10 mouse cellular contexts compared by ENCODE assay signal in the genomic region with DNA sequence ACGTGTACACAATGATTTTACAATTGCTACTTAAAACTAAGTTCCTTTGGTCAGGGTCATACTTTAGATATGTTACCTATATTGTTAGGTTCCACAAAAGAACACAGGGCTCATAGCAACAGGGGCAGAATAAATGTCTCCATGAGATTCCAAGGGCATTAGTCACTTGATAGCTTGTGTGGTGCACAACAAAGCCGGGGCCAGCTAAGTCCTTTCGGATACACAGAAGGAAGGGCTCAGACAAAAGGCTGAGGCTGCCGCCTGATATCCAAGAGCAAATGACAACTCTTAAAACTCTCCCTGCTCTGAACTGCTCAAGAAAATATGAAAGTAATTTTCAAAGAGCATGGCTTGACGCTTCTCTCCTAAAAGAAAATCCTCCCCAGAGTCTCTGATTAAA.
DNase-seq lines count a peak whose midpoint lies in the region; ATAC-seq and TF ChIP-seq lines count a peak whose summit lies in the region.
"Had no signal": no experiment of that assay in that cellular context is flagged by ENCODE, and none has a peak within 500 bp of the region (broad histone marks: within the 10 kb centered on the region; RNA-seq: fewer than 3 reads in every experiment).

No protein-coding gene starts in this region.

- H3K27ac ChIP-seq in heart, postnatal 0 days (ENCODE audit: low read depth) = no peak overlapping the region
- H3K27ac ChIP-seq in ES-Bruce4 (ENCODE audit: insufficient read depth, low read length) = no peak overlapping the region
- H3K27ac ChIP-seq in forebrain, embryonic 11.5 days (ENCODE audit: low read depth, low read length) = no peak overlapping the region
- H3K27ac ChIP-seq: embryonic facial prominence, embryonic 13.5 days; limb, embryonic 13.5 days had no signal

- no peaks in the 10 kb centered on the region for H3K36me3 ChIP-seq in heart, postnatal 0 days (replicated peaks; ENCODE audit: control insufficient read depth, insufficient read depth, low read length)
- no peaks in the 10 kb centered on the region for H3K36me3 ChIP-seq in ES-Bruce4 (ENCODE audit: control insufficient read depth, insufficient read depth, low read length, poor library complexity, severe bottlenecking)
- H3K36me3 ChIP-seq in forebrain, embryonic 11.5 days (ENCODE audit: control insufficient read depth, insufficient read depth, low read length) = no peaks in the 10 kb centered on the region
- H3K36me3 ChIP-seq: embryonic facial prominence, embryonic 13.5 days; limb, embryonic 13.5 days had no signal

- TF ChIP-seq POLR2A in ES-Bruce4 (IDR thresholded peaks at IDR 0.05; ENCODE audit: insufficient read depth, low read length) = no peak

- no peaks in the 10 kb centered on the region for H3K9me3 ChIP-seq in heart, postnatal 0 days (replicated peaks; ENCODE audit: control insufficient read depth, low read length)
- no peaks in the 10 kb centered on the region for H3K9me3 ChIP-seq in ES-Bruce4 (replicated peaks; ENCODE audit: control insufficient read depth, insufficient read depth, low read length, poor library complexity, severe bottlenecking)
- no peaks in the 10 kb centered on the region for H3K9me3 ChIP-seq in forebrain, embryonic 11.5 days (ENCODE audit: control insufficient read depth, low read length)
- H3K9me3 ChIP-seq: embryonic facial prominence, embryonic 13.5 days; limb, embryonic 13.5 days had no signal

- H3K4me3 ChIP-seq in heart, postnatal 0 days (ENCODE audit: low read depth, low read length) = no peak overlapping the region
- H3K4me3 ChIP-seq in ES-Bruce4 (ENCODE audit: low read depth, low read length) = no peak overlapping the region
- no peak overlapping the region for H3K4me3 ChIP-seq in forebrain, embryonic 11.5 days (ENCODE audit: low read depth, low read length)
- H3K4me3 ChIP-seq: embryonic facial prominence, embryonic 13.5 days; limb, embryonic 13.5 days had no signal

- TF ChIP-seq EP300 in heart, postnatal 0 days (IDR thresholded peaks at IDR 0.05; ENCODE audit: low read depth) = no peak
- 0 out of 2 replicates have a peak, but pooled peaks have one; percentile 62 for TF ChIP-seq EP300 in ES-Bruce4 (IDR thresholded peaks at IDR 0.05; ENCODE audit: insufficient read depth, low read depth, low read length)

- intact Hi-C loops in heart, postnatal 10 days (cut with DNase I) = loop anchor here (5.0 kb wide), 1 partner anchor 170 kb away; no protein-coding TSS in a partner anchor

- 32% methylated on average over 5 of the region's 5 CpGs for WGBS in heart, postnatal 0 days
- 7% methylated on average over 5 of the region's 5 CpGs for WGBS in forebrain, embryonic 11.5 days

- H3K27me3 ChIP-seq in heart, postnatal 0 days (ENCODE audit: control insufficient read depth, insufficient read depth, low read length) = no peaks in the 10 kb centered on the region
- H3K27me3 ChIP-seq in ES-Bruce4 (ENCODE audit: control insufficient read depth, insufficient read depth, low read length, poor library complexity, severe bottlenecking) = no peaks in the 10 kb centered on the region
- H3K27me3 ChIP-seq in forebrain, embryonic 11.5 days (ENCODE audit: control insufficient read depth, insufficient read depth, low read length) = peaks cover 9% of the 10 kb centered on the region

- peak; percentile 18; the same call in 1 of the 2 replicates for ATAC-seq in heart, postnatal 0 days (ENCODE audit: insufficient read depth, low read depth)
- ATAC-seq in forebrain, embryonic 11.5 days (replicated peaks; ENCODE audit: low FRiP score) = peak; percentile 47

- TF ChIP-seq CTCF in heart, postnatal 0 days (IDR thresholded peaks at IDR 0.05; ENCODE audit: low read depth) = no peak
- TF ChIP-seq CTCF in ES-Bruce4 (IDR thresholded peaks at IDR 0.05; ENCODE audit: low read depth, low read length) = no peak

- peak; percentile 46 for DNase-seq in heart, postnatal 0 days (ENCODE audit: low spot score)
- no peak for DNase-seq in heart, postnatal 10 days
- peak; percentile 41 for DNase-seq in 3134 (ENCODE audit: extremely low read depth, insufficient read length, low spot score)
- DNase-seq in forebrain, embryonic 11.5 days (ENCODE audit: low spot score) = peak; percentile 59
- DNase-seq in kidney, postnatal 36 days = no peak
- DNase-seq in thymus, postnatal 25 days = no peak
- DNase-seq in left cerebral cortex, adult 11 months (ENCODE audit: low spot score) = no peak

- H3K4me2 ChIP-seq in heart, postnatal 0 days (ENCODE audit: low read depth, low read length) = peak overlapping the region; percentile 22; the same call in 1 of the 2 replicates
- H3K4me2 ChIP-seq in forebrain, embryonic 11.5 days (ENCODE audit: low read depth, low read length, severe bottlenecking) = 0 out of 2 replicates have a peak overlapping the region, but pooled peaks have one; percentile 12

- no peak overlapping the region for H3K9ac ChIP-seq in heart, postnatal 0 days (replicated peaks; ENCODE audit: low read depth, low read length)
- no peak overlapping the region for H3K9ac ChIP-seq in ES-Bruce4 (ENCODE audit: low read depth, poor library complexity, severe bottlenecking)
- no peak overlapping the region for H3K9ac ChIP-seq in forebrain, embryonic 11.5 days (ENCODE audit: low read length)
- H3K9ac ChIP-seq: limb, embryonic 13.5 days had no signal

- H3K4me1 ChIP-seq in heart, postnatal 0 days (ENCODE audit: control insufficient read depth, insufficient read depth) = peaks cover 10% of the 10 kb centered on the region; the same call in 1 of the 2 replicates
- H3K4me1 ChIP-seq in ES-Bruce4 (ENCODE audit: control insufficient read depth, insufficient read depth, low read length) = peaks cover 12% of the 10 kb centered on the region
- peaks cover 32% of the 10 kb centered on the region for H3K4me1 ChIP-seq in forebrain, embryonic 11.5 days (replicated peaks; ENCODE audit: control insufficient read depth, insufficient read depth, low read length)

Comparison
In these comparisons a context has a peak if more than half of its experiments do, and no peak if none do; other contexts are left out.
1. DNase-seq: peak in heart, postnatal 0 days (single experiment), 3134 (single experiment) and forebrain, embryonic 11.5 days (single experiment); none in heart, postnatal 10 days (0 of 2), kidney, postnatal 36 days (0 of 2), thymus, postnatal 25 days (single experiment) and left cerebral cortex, adult 11 months (single experiment).